Mouse (Mus musculus): ENCODE measurements around the gene Rnf11. TPM values are rescaled to one million over a fixed set of nuclear protein-coding genes. Genes with fewer than 3 reads are reported as not detected.
"Not testable (repeated sequence)": the region's sequence is repeated elsewhere in the genome, so short reads cannot be mapped to it uniquely, and the experiment has no call there.

The Rnf11 gene
- polyA plus RNA-seq, 1 experiment from 2014 or later: 52.0 TPM

- not testable (repeated sequence) for H3K27me3 ChIP-seq (ENCODE audit: control insufficient read depth, insufficient read depth, low read length); H3K4me2 ChIP-seq (replicated peaks; ENCODE audit: low read depth); H3K4me3 ChIP-seq (ENCODE audit: low read depth, low read length); H3K4me1 ChIP-seq (replicated peaks; ENCODE audit: control insufficient read depth, insufficient read depth); H3K36me3 ChIP-seq (ENCODE audit: control insufficient read depth, insufficient read depth, low read length); H3K9me3 ChIP-seq (ENCODE audit: control insufficient read depth, low read length); ATAC-seq (ENCODE audit: low FRiP score, low TSS enrichment); H3K9ac ChIP-seq (ENCODE audit: low read length); DNase-seq (ENCODE audit: low spot score); H3K27ac ChIP-seq (replicated peaks)
- WGBS: 86% methylated on average over 3 of the region's 3 CpGs
- peak; percentile 25 for TF ChIP-seq CTCF (IDR thresholded peaks at IDR 0.05; ENCODE audit: low read depth)
Measured at GRCm38 (mm10) chr4:109404908-109405307, 79.6 kb downstream of the Rnf11 start.

- ATAC-seq (ENCODE audit: low FRiP score, low TSS enrichment) (no peak), DNase-seq (ENCODE audit: low spot score) (no peak)
- Histone ChIP-seq H3K9me3 (ENCODE audit: control insufficient read depth, low read length) (no peaks in the 10 kb centered on the region), H3K4me2 (replicated peaks; ENCODE audit: low read depth) (no peak overlapping the region), H3K36me3 (ENCODE audit: control insufficient read depth, insufficient read depth, low read length) (no peaks in the 10 kb centered on the region), H3K27me3 (ENCODE audit: control insufficient read depth, insufficient read depth, low read length) (no peaks in the 10 kb centered on the region), H3K9ac (ENCODE audit: low read length) (no peak overlapping the region), H3K4me3 (ENCODE audit: low read depth, low read length) (no peak overlapping the region), H3K27ac (replicated peaks) (no peak overlapping the region), H3K4me1 (replicated peaks; ENCODE audit: control insufficient read depth, insufficient read depth) (no peaks in the 10 kb centered on the region; the same call in 1 of the 2 replicates)
- 63% methylated on average over 5 of the region's 5 CpGs for WGBS
- peak; percentile 57 for TF ChIP-seq CTCF (IDR thresholded peaks at IDR 0.05; ENCODE audit: low read depth)
- no peak for TF ChIP-seq EP300 (optimal IDR thresholded peaks at IDR 0.05)
Measured at GRCm38 (mm10) chr4:109401176-109401689, 83.3 kb downstream of the Rnf11 start.

Other genes starting within 250 kb of the Rnf11 start
- 20.0 and 25.0 TPM in 2 replicates for gene Eps15, start 204.5 kb downstream of the Rnf11 start, polyA plus RNA-seq (2015; fragmentation: Nextera tagmentation; extraction: Ambion mirVana)
- 29.7 and 30.2 TPM in 2 replicates for gene Ttc39a, start 78.1 kb downstream of the Rnf11 start, polyA plus RNA-seq (2015; fragmentation: Nextera tagmentation; extraction: Ambion mirVana)
- not detected in 2 replicates for gene 4930522H14Rik, start 46.6 kb upstream of the Rnf11 start, polyA plus RNA-seq (2015; fragmentation: Nextera tagmentation; extraction: Ambion mirVana)
- 9.1 and 9.5 TPM in 2 replicates for gene Cdkn2c, start 182.5 kb upstream of the Rnf11 start, polyA plus RNA-seq (2015; fragmentation: Nextera tagmentation; extraction: Ambion mirVana)
- gene Faf1, start 191.9 kb upstream of the Rnf11 start, polyA plus RNA-seq (2015; fragmentation: Nextera tagmentation; extraction: Ambion mirVana): 20.8 and 22.4 TPM in 2 replicates

All from stomach, postnatal 0 days (tissue).